Mouse (Mus musculus) olfactory bulb, adult 2 months (tissue): ENCODE data around the gene Reck.

Source experiments
- CTCF ChIP-seq: fragments of 200-500 bp; IDR thresholded peaks from 2 replicates; pipeline ENCODE4 v1.5.1; 2012; ENCODE audit warnings: low read depth, mild to moderate bottlenecking, low read length, moderate library complexity; ENCODE audit not compliant: insufficient read depth
- POLR2A ChIP-seq: fragments of 200-500 bp; IDR thresholded peaks from 2 replicates; pipeline ENCODE4 v1.6.1; 2012; ENCODE audit warnings: mild to moderate bottlenecking, low read depth, low read length, moderate library complexity; ENCODE audit not compliant: insufficient read depth

DNA sequence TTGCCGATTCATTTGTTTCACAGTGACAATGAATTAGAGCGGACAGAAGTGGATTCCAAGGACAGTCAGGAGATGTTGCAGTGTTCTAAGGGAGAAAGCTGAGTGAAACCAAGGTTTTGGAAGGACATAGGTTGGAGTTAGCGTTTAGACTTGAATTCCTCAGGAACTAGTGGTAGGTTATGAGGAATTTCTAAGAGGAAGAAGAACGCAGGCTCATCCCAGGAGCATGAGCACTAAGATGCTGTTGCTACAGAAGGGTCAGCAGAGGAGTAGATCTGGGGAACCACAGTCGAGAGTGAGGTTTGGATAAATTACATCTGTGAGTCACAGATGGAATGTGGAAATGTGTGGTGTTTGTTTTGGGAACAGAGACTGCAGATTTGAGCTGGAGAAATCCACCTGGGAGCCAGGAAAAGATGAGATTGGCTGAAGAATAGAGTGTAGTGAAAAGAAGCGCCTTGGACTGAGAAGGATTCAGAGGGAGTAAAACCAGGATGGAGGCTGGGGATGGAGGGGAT is 101.0 kb downstream of the Reck start:
- TF ChIP-seq CTCF (no peak), POLR2A (no peak)
